Mouse (Mus musculus) heart, postnatal 0 days (tissue): ENCODE measurements around the gene Inava.

Experiments
- CTCF ChIP-seq: IDR thresholded peaks from 2 replicates; pipeline ENCODE4 v1.5.1; 2016; ENCODE audit warnings: antibody characterized with exemption, control low read depth, low read depth
- EP300 ChIP-seq: IDR thresholded peaks from 2 replicates; pipeline ENCODE4 v1.6.1; 2016; ENCODE audit warnings: antibody characterized with exemption, low read depth

DNA sequence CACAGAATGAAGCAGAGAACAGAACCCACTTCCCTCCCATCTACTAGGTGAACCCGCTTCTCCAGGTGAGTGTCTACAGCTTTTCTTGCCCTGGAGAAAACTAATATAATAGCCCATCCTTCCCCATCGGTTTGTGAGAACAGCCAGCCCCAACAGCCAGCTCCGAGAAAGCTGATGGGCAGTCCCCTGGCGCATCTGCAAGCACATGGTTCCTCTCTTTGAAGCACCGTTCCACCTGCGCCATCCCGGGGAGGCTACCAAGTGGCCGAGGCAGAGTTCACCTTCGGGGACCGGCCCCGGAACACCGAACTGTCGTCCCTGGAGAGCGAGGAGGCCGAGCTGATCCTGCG, 25.5 kb upstream of the Inava start:
- no peak for TF ChIP-seq CTCF
- no peak for TF ChIP-seq EP300
